Mouse (Mus musculus): ENCODE data around the gene Defb33. TPM values are rescaled to one million over a fixed set of nuclear protein-coding genes. Genes with fewer than 3 reads are reported as not detected.

Defb33 gene
- polyA plus RNA-seq (2012; ENCODE audit: insufficient read depth, insufficient read length, low replicate concordance, missing spikeins) = not detected in 2 replicates

DNA sequence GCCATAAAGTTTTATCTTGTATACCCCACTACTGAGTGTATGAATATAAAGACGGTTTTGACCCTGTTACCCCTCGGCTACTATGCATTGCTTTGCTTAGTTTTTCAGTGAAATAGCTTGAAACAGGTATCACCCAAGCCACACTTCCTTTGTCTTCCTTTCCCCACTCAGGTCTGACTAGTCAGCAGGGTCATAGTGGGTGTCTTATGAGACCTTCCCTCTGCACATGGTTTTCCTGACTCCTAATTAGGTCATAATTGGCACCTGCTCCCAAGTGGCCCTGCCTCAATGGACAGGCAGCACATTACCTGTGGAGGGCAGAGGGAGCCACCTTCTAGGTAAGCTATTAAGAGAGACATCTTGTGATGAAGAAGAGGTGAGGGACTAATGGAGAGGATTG, at the start of gene Defb33:
Gene Defb33 (plus strand): TSS at position 301 of the 400 bp plus-strand sequence.
- TF ChIP-seq CTCF (IDR thresholded peaks at IDR 0.05; ENCODE audit: insufficient read depth, low read depth, low read length) = no peak
- no peak for TF ChIP-seq POLR2A (IDR thresholded peaks at IDR 0.05; ENCODE audit: insufficient read depth, low read depth, low read length)
- WGBS = 89% methylated on average over 2 of the region's 2 CpGs

DNA sequence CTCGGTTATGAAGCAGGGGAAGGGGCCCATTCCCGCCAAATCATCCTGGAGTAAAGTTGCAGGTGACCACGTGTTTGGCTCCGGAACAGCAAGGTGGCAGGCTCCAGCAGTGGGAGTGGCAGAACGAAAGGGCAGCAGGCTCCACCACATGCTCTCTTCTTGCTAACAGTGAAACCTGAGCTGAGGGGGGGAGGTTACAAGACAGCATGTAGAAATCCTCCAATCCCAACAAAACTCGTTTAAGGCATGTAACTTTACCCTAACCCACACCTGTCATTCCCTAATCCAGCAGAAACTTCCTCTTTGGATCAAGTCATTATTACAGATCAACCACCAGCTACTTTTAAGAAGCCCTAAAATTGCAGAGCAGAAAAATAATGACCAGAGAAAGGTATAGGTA, 17.9 kb upstream of the Defb33 start:
- no peak for TF ChIP-seq CTCF (IDR thresholded peaks at IDR 0.05; ENCODE audit: insufficient read depth, low read depth, low read length)
- 51% methylated on average over 6 of the region's 6 CpGs for WGBS
- Histone ChIP-seq H3K4me1 (ENCODE audit: control insufficient read depth, insufficient read depth, low read length) (no peaks in the 10 kb centered on the region), H3K4me3 (ENCODE audit: insufficient read depth, low read depth, low read length) (no peak overlapping the region), H3K27ac (ENCODE audit: insufficient read depth, low read depth, low read length) (no peak overlapping the region)

More for the DNA sequence above, at the start of gene Defb33:
- Histone ChIP-seq H3K4me1 (ENCODE audit: control insufficient read depth, insufficient read depth, low read length) (no peaks in the 10 kb centered on the region), H3K4me3 (ENCODE audit: insufficient read depth, low read depth, low read length) (no peak within 1 kb of the TSS), H3K27ac (ENCODE audit: insufficient read depth, low read depth, low read length) (no peak within 1 kb of the TSS)

DNA sequence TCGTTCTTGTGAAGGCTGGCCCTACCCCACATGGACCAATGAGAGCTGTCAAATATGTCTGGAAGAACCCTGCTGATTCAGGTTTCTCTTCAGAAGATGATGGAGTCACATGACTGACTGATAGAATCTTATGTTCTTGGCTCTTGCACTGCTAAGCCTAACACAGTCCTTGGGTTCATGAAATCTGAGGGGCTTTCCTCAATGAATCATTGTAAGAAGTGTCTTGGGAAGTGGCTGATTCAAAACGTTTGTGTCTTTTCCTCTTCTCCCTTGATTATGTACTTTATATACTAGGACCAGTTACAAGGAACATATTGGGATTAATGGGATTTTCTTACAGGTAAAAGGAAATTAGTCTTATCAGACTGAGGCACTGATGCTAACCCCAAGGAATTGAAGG, 10.1 kb downstream of the Defb33 start, which contains the start of gene Gm15056:
Gene Gm15056 (minus strand): TSS at position 101 of the 400 bp plus-strand sequence.
- Histone ChIP-seq H3K4me1 (ENCODE audit: control insufficient read depth, insufficient read depth, low read length) (no peaks in the 10 kb centered on the region), H3K27ac (ENCODE audit: insufficient read depth, low read depth, low read length) (no peak within 1 kb of the TSS), H3K4me3 (ENCODE audit: insufficient read depth, low read depth, low read length) (no peak within 1 kb of the TSS)
- TF ChIP-seq POLR2A (IDR thresholded peaks at IDR 0.05; ENCODE audit: insufficient read depth, low read depth, low read length) (no peak), CTCF (IDR thresholded peaks at IDR 0.05; ENCODE audit: insufficient read depth, low read depth, low read length) (no peak)
- WGBS = 49% methylated on average over 2 of the region's 2 CpGs

DNA sequence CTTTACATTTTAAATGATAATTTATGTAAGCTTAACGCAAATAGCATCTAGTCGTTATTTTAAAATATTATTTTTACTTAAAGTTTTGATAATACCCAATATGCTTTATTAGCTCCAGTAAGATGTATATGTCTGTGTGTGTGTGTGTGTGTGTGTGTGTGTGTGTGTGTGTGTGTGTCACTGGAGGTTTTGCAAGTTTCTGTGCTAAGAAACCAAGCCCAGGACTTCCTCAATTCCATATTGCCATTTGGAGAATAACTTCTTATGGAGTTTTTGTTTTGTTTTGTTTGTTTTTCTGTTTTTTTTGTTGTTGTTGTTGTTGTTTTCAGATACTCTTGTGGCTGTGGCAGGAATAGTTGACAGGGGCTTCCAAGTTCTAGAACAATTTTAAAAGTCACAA, 14.7 kb downstream of the Defb33 start:
- Histone ChIP-seq H3K27ac (ENCODE audit: insufficient read depth, low read depth, low read length) (no peak overlapping the region), H3K4me3 (ENCODE audit: insufficient read depth, low read depth, low read length) (no peak overlapping the region), H3K4me1 (ENCODE audit: control insufficient read depth, insufficient read depth, low read length) (no peaks in the 10 kb centered on the region)
- 90% methylated on average over 2 of the region's 2 CpGs for WGBS
- TF ChIP-seq POLR2A (IDR thresholded peaks at IDR 0.05; ENCODE audit: insufficient read depth, low read depth, low read length) (no peak), CTCF (IDR thresholded peaks at IDR 0.05; ENCODE audit: insufficient read depth, low read depth, low read length) (no peak)

DNA sequence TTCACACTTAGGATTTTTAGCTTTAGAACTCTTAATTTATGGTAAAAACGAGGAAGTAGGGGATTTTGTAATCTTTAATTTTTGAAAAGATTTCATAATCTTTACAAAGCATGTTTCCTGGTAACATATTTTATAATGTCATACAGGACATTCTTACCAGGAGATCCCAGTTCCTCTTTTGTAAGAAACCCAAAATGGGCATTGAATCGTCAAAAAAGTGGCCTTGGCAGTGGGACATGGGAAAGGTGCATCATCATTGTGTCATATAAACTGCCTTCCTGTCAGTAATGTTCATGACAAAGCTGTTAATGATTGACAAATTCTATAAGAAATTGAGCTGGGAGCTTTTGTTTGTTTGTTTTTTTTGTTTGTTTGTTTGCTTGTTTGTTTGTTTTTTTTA, 15.8 kb downstream of the Defb33 start:
- WGBS = 53% methylated on average over 2 of the region's 2 CpGs
- no peak overlapping the region for H3K4me3 ChIP-seq (ENCODE audit: insufficient read depth, low read depth, low read length)
- H3K27ac ChIP-seq (ENCODE audit: insufficient read depth, low read depth, low read length) = no peak overlapping the region
- H3K4me1 ChIP-seq (ENCODE audit: control insufficient read depth, insufficient read depth, low read length) = no peaks in the 10 kb centered on the region
- TF ChIP-seq POLR2A (IDR thresholded peaks at IDR 0.05; ENCODE audit: insufficient read depth, low read depth, low read length) = no peak
- no peak for TF ChIP-seq CTCF (IDR thresholded peaks at IDR 0.05; ENCODE audit: insufficient read depth, low read depth, low read length)

DNA sequence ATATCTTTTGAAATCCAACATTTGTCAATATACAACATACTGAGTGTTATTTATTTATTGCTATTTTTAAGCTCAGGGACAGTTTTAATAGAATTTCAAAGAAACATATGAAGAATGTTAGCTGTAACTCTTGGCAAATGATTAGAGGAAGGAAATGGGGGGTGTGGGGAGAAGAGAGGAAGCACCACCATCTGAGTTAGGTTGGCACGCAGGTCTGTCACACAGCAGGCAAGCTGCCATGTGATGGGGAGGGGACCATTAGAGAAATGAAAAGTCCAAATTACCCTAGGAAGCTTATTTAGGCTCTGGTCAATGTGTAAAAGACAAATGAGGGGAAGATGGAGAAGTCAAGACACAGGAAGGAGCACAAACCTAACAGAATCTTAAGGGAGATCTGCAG, 19.8 kb downstream of the Defb33 start:
- H3K4me3 ChIP-seq (ENCODE audit: insufficient read depth, low read depth, low read length) = no peak overlapping the region
- no peak overlapping the region for H3K27ac ChIP-seq (ENCODE audit: insufficient read depth, low read depth, low read length)
- 86% methylated on average over 1 of the region's 1 CpGs for WGBS
- no peak for TF ChIP-seq POLR2A (IDR thresholded peaks at IDR 0.05; ENCODE audit: insufficient read depth, low read depth, low read length)
- TF ChIP-seq CTCF (IDR thresholded peaks at IDR 0.05; ENCODE audit: insufficient read depth, low read depth, low read length) = no peak
- no peaks in the 10 kb centered on the region for H3K4me1 ChIP-seq (ENCODE audit: control insufficient read depth, insufficient read depth, low read length)

DNA sequence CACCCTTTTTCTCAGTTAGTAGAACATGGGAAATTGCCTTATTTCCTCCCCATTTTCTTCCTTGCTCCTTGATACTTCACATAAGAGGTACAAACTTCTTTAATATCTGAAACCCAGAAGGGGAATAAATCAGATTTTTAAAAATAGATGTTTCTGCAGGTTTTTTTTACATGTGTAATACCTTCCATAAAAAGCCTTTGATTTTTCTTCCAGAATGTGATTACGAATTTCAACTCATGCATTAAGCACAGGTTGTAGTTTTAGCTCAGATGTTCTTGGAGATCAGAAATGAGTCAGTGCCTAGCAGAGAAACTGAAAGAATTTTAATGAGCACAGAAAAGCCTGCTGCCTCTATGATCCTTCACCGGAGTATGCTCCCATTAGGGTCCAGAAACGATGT, 29.5 kb downstream of the Defb33 start, which contains the start of gene Gm6040:
Gene Gm6040 (minus strand): TSS at position 101 of the 400 bp plus-strand sequence.
- Histone ChIP-seq H3K4me3 (ENCODE audit: insufficient read depth, low read depth, low read length) (no peak within 1 kb of the TSS), H3K27ac (ENCODE audit: insufficient read depth, low read depth, low read length) (no peak within 1 kb of the TSS), H3K4me1 (ENCODE audit: control insufficient read depth, insufficient read depth, low read length) (no peaks in the 10 kb centered on the region)
- no peak for TF ChIP-seq POLR2A (IDR thresholded peaks at IDR 0.05; ENCODE audit: insufficient read depth, low read depth, low read length)
- no peak for TF ChIP-seq CTCF (IDR thresholded peaks at IDR 0.05; ENCODE audit: insufficient read depth, low read depth, low read length)
- WGBS = 76% methylated on average over 3 of the region's 3 CpGs

DNA sequence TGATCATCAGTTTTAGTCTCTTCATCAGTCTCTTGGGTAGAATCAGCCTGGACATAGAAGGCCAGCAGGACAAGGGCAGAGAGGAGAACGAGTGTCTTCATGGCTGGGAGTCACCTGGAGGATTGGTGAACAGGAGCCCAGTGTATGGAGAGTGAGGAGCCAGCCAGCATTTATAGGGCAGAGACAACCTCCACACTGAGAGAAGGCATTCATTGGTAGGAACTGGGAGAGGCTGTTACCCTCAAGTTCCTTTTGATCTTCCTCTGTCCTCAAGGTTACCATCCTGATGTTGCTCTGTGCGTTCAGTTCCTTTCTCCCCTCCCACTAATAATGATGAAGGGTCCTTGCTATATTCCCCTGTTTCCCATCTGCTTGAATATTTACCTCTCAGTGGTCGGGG, 52.1 kb downstream of the Defb33 start, which contains the start of gene AY761185:
Gene AY761185 (minus strand): TSS at position 101 of the 400 bp plus-strand sequence.
- no peak within 1 kb of the TSS for H3K27ac ChIP-seq (ENCODE audit: insufficient read depth, low read depth, low read length)
- 73% methylated on average over 3 of the region's 3 CpGs for WGBS
- H3K4me1 ChIP-seq (ENCODE audit: control insufficient read depth, insufficient read depth, low read length) = no peaks in the 10 kb centered on the region
- TF ChIP-seq POLR2A (IDR thresholded peaks at IDR 0.05; ENCODE audit: insufficient read depth, low read depth, low read length) = no peak
- no peak for TF ChIP-seq CTCF (IDR thresholded peaks at IDR 0.05; ENCODE audit: insufficient read depth, low read depth, low read length)
- no peak within 1 kb of the TSS for H3K4me3 ChIP-seq (ENCODE audit: insufficient read depth, low read depth, low read length)

Other genes starting within 250 kb of the Defb33 start
- gene Gm15056, start 10.0 kb downstream of the Defb33 start, polyA plus RNA-seq (2012; ENCODE audit: insufficient read depth, insufficient read length, low replicate concordance, missing spikeins) = not detected in 2 replicates
- gene Gm6040, start 29.4 kb downstream of the Defb33 start, polyA plus RNA-seq (2012; ENCODE audit: insufficient read depth, insufficient read length, low replicate concordance, missing spikeins) = not detected in 2 replicates
- not detected in 2 replicates for gene AY761185, start 52.0 kb downstream of the Defb33 start, polyA plus RNA-seq (2012; ENCODE audit: insufficient read depth, insufficient read length, low replicate concordance, missing spikeins)
- gene Defa21, start 132.9 kb downstream of the Defb33 start, polyA plus RNA-seq (2012; ENCODE audit: insufficient read depth, insufficient read length, low replicate concordance, missing spikeins) = not detected in 2 replicates
- gene Defa23, start 162.4 kb downstream of the Defb33 start, polyA plus RNA-seq (2012; ENCODE audit: insufficient read depth, insufficient read length, low replicate concordance, missing spikeins) = not detected in 2 replicates
- gene Defa35, start 172.4 kb downstream of the Defb33 start, polyA plus RNA-seq (2012; ENCODE audit: insufficient read depth, insufficient read length, low replicate concordance, missing spikeins) = not detected in 2 replicates
- gene Defa25, start 191.8 kb downstream of the Defb33 start, polyA plus RNA-seq (2012; ENCODE audit: insufficient read depth, insufficient read length, low replicate concordance, missing spikeins) = not detected in 2 replicates
- gene Gm14851, start 203.4 kb downstream of the Defb33 start, polyA plus RNA-seq (2012; ENCODE audit: insufficient read depth, insufficient read length, low replicate concordance, missing spikeins) = not detected in 2 replicates
- gene Defa30, start 242.0 kb downstream of the Defb33 start, polyA plus RNA-seq (2012; ENCODE audit: insufficient read depth, insufficient read length, low replicate concordance, missing spikeins) = not detected in 2 replicates

Data from olfactory bulb, adult 2 months (tissue).